Mouse (Mus musculus): ENCODE results near the gene Hnrnpa1. TPM values are rescaled to one million over a fixed set of nuclear protein-coding genes. Genes with fewer than 3 reads are reported as not detected.
"Not testable (repeated sequence)": the region's sequence is repeated elsewhere in the genome, so short reads cannot be mapped to it uniquely, and the experiment has no call there.

Hnrnpa1 gene
- polyA plus RNA-seq, 1 experiment from 2014 or later = 1,438 TPM

DNA sequence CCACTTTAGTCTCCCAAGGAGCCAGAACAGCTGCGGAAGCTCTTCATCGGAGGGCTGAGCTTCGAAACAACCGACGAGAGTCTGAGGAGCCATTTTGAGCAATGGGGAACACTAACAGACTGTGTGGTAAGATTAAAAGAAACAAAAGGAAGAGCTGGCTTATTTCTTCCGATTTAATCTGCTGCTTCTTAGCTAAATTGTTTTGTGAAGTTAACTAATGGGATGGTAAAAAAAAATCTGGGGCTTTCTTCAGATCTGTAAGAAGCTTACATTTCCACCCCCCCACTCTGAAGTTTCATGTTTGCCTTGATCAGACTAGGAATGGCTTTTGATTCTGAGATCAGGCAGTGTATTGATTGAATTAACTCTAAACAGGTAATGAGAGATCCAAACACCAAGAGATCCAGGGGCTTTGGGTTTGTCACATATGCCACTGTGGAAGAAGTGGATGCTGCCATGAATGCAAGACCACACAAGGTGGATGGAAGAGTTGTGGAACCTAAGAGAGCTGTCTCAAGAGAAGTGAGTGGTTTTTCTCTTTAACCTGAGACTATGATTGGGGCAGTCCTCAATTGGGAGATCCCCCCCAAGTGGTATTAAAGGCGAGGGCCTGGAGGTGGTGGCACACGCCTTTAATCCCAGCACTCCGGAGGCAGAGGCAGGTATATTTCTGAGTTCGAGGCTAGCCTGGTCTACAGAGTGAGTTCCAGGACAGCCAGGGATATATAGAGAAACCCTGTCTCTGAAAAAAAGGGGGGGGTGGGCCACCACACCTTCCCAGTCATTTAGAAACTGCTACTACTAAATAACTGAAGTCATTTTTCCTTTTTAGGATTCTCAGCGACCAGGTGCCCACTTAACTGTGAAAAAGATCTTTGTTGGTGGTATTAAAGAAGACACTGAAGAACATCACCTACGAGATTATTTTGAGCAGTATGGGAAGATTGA, 1.1 kb downstream of the Hnrnpa1 start:
- not testable (repeated sequence) for ATAC-seq (ENCODE audit: insufficient number of reproducible peaks, insufficient read depth, low FRiP score, low TSS enrichment, low read depth); H3K27me3 ChIP-seq; H3K9me3 ChIP-seq
- Histone ChIP-seq H3K4me1 (replicated peaks) (peaks cover 27% of the 10 kb centered on the region), H3K36me3 (peaks cover 48% of the 10 kb centered on the region), H3K27ac (peak overlapping the region; percentile 95), H3K9ac (replicated peaks) (peak overlapping the region; percentile 84), H3K4me2 (peak overlapping the region; percentile 96), H3K4me3 (replicated peaks) (peak overlapping the region; percentile 65)
- WGBS = 7% methylated on average over 12 of the region's 12 CpGs

DNA sequence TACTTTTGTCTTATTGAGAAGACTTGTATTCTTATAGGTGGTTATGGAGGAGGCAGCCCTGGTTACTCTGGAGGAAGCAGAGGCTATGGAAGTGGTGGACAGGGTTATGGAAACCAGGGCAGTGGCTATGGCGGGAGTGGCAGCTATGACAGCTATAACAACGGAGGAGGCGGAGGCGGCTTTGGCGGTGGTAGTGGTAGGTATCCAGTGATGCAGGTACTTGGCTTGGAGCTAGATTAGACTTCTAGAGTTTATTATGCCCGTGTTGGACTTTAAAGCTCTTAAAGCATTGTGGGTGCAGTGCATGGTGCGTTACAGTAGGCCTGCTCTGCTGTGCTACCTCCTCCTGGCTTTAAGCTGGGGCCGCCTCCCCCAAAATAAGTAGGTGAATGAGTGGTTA, 2.7 kb downstream of the Hnrnpa1 start:
- Histone ChIP-seq H3K9ac (replicated peaks) (peak overlapping the region; percentile 84), H3K4me1 (replicated peaks) (peaks cover 27% of the 10 kb centered on the region), H3K27ac (0 out of 2 replicates have a peak overlapping the region, but pooled peaks have one; percentile 12), H3K36me3 (peaks cover 63% of the 10 kb centered on the region), H3K4me3 (replicated peaks) (peak overlapping the region; percentile 65), H3K4me2 (peak overlapping the region; percentile 96), H3K9me3 (no peaks in the 10 kb centered on the region), H3K27me3 (no peaks in the 10 kb centered on the region)
- no peak for ATAC-seq (ENCODE audit: insufficient number of reproducible peaks, insufficient read depth, low FRiP score, low TSS enrichment, low read depth)
- 75% methylated on average over 8 of the region's 8 CpGs for WGBS

DNA sequence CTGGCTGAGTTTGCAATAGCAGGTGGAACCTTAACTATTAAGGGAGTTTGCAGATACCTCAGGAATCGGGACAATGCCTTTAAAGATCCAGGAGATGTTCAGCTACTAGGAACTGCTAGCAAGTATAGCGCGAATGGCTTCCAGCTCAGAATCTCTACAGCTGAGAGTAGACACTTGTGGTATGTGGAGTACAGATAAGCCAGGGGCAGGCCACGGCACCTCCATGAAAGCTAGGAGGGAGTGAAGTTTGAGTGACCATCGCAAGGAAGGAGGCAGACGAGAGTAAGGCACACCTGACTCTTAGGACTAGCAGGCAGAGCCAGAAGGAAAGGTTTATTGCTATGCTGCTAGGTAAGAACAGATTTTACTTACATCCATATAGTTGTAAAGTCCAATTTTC, 5.4 kb downstream of the Hnrnpa1 start:
- 73% methylated on average over 6 of the region's 6 CpGs for WGBS
- Histone ChIP-seq H3K4me2 (no peak overlapping the region), H3K9me3 (no peaks in the 10 kb centered on the region), H3K4me1 (replicated peaks) (peaks cover 28% of the 10 kb centered on the region), H3K9ac (replicated peaks) (no peak overlapping the region), H3K36me3 (peaks cover 80% of the 10 kb centered on the region), H3K27ac (0 out of 2 replicates have a peak overlapping the region, but pooled peaks have one; percentile 4), H3K4me3 (replicated peaks) (no peak overlapping the region), H3K27me3 (no peaks in the 10 kb centered on the region)
- no peak for ATAC-seq (ENCODE audit: insufficient number of reproducible peaks, insufficient read depth, low FRiP score, low TSS enrichment, low read depth)

GRCm38 (mm10) chr15:103247078-103247781, 7.0 kb downstream of the Hnrnpa1 start:
- ATAC-seq (ENCODE audit: insufficient number of reproducible peaks, insufficient read depth, low FRiP score, low TSS enrichment, low read depth) = no peak
- peaks cover 67% of the 10 kb centered on the region for H3K36me3 ChIP-seq
- no peak overlapping the region for H3K4me2 ChIP-seq
- peaks cover 26% of the 10 kb centered on the region for H3K4me1 ChIP-seq (replicated peaks)
- 87% methylated on average over 9 of the region's 9 CpGs for WGBS
- H3K9ac ChIP-seq (replicated peaks) = no peak overlapping the region
- H3K27ac ChIP-seq = no peak overlapping the region
- H3K4me3 ChIP-seq (replicated peaks) = no peak overlapping the region
- no peaks in the 10 kb centered on the region for H3K27me3 ChIP-seq
- no peaks in the 10 kb centered on the region for H3K9me3 ChIP-seq

- no peak for ATAC-seq (ENCODE audit: insufficient number of reproducible peaks, insufficient read depth, low FRiP score, low TSS enrichment, low read depth)
- no peaks in the 10 kb centered on the region for H3K27me3 ChIP-seq
- H3K4me1 ChIP-seq (replicated peaks) = peaks cover 19% of the 10 kb centered on the region
- no peak overlapping the region for H3K4me2 ChIP-seq
- no peaks in the 10 kb centered on the region for H3K9me3 ChIP-seq
- H3K36me3 ChIP-seq = peaks cover 61% of the 10 kb centered on the region
- H3K4me3 ChIP-seq (replicated peaks) = no peak overlapping the region
- H3K27ac ChIP-seq = no peak overlapping the region
- no peak overlapping the region for H3K9ac ChIP-seq (replicated peaks)
Observed at GRCm38 (mm10) chr15:103247782-103248400, 7.7 kb downstream of the Hnrnpa1 start.

- ATAC-seq (ENCODE audit: insufficient number of reproducible peaks, insufficient read depth, low FRiP score, low TSS enrichment, low read depth) = peak; percentile 35; the same call in 1 of the 2 replicates
- Histone ChIP-seq H3K4me1 (replicated peaks) (peaks cover 12% of the 10 kb centered on the region), H3K4me3 (replicated peaks) (no peak overlapping the region), H3K27ac (no peak overlapping the region), H3K9ac (replicated peaks) (no peak overlapping the region), H3K9me3 (no peaks in the 10 kb centered on the region), H3K36me3 (peaks cover 53% of the 10 kb centered on the region), H3K4me2 (no peak overlapping the region), H3K27me3 (0 out of 2 replicates have a peak, but pooled peaks cover 2% of the 10 kb centered on the region)
- 86% methylated on average over 28 of the region's 28 CpGs for WGBS
Observed at GRCm38 (mm10) chr15:103248401-103249313, 8.4 kb downstream of the Hnrnpa1 start.

DNA sequence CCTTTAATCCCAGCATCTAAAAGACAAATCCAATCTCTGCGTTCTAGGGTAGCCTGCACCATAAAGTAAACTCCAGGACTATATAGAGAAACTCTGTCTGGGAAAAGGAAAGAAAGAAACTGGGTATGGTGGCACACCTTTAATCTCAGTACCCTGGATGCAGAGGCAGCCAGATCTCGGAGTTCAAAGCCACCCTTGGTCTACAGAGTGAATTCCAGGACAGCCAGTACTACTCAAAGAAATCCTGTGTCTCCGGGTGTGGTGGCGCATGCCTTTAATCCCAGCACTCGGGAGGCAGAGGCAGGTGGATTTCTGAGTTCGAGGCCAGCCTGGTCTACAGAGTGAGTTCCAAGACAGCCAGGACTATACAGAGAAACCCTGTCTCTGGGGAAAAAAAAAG, 9.3 kb downstream of the Hnrnpa1 start:
- WGBS = 81% methylated on average over 6 of the region's 6 CpGs
- not testable (repeated sequence) for ATAC-seq (ENCODE audit: insufficient number of reproducible peaks, insufficient read depth, low FRiP score, low TSS enrichment, low read depth); H3K4me3 ChIP-seq (replicated peaks); H3K4me1 ChIP-seq (replicated peaks); H3K9ac ChIP-seq (replicated peaks); H3K27ac ChIP-seq; H3K9me3 ChIP-seq; H3K27me3 ChIP-seq; H3K4me2 ChIP-seq
- H3K36me3 ChIP-seq = peaks cover 48% of the 10 kb centered on the region

- Histone ChIP-seq H3K4me1 (replicated peaks) (peaks cover 17% of the 10 kb centered on the region), H3K27ac (peak overlapping the region; percentile 66), H3K4me3 (replicated peaks) (no peak overlapping the region), H3K27me3 (peaks cover 9% of the 10 kb centered on the region; the same call in 1 of the 2 replicates), H3K9ac (replicated peaks) (no peak overlapping the region), H3K36me3 (peaks cover 43% of the 10 kb centered on the region), H3K4me2 (no peak overlapping the region), H3K9me3 (no peaks in the 10 kb centered on the region)
- WGBS = 38% methylated on average over 2 of the region's 2 CpGs
- no peak; the same call in 1 of the 2 replicates for ATAC-seq (ENCODE audit: insufficient number of reproducible peaks, insufficient read depth, low FRiP score, low TSS enrichment, low read depth)
Observed at GRCm38 (mm10) chr15:103250195-103250740, 10.0 kb downstream of the Hnrnpa1 start.

GRCm38 (mm10) chr15:103251595-103251994, 11.4 kb downstream of the Hnrnpa1 start:
- Histone ChIP-seq H3K4me1 (replicated peaks) (peaks cover 21% of the 10 kb centered on the region), H3K27me3 (peaks cover 9% of the 10 kb centered on the region; the same call in 1 of the 2 replicates), H3K36me3 (peaks cover 29% of the 10 kb centered on the region), H3K9me3 (no peaks in the 10 kb centered on the region), H3K9ac (replicated peaks) (no peak overlapping the region), H3K27ac (no peak overlapping the region), H3K4me3 (replicated peaks) (no peak overlapping the region), H3K4me2 (no peak overlapping the region)
- no peak for ATAC-seq (ENCODE audit: insufficient number of reproducible peaks, insufficient read depth, low FRiP score, low TSS enrichment, low read depth)
- WGBS = 39% methylated on average over 1 of the region's 1 CpGs

DNA sequence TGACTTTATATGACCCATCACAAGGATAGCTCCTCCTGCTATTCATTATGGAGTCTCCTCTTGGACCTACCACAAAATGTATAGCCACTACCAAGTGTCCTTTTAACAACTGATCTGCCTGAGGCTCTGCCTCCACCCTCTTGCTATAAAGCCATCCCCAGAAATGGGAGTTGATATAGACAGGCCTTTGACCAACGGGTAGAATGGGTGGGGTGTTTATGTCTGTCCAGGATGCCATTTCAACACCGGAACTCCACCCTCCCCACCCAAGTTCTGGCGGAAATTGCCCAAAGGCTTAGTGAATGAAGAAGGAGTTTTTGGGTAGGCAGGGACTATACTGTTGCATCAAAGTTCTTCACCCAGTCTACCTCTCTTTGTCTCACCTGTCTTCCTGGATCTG, 12.4 kb downstream of the Hnrnpa1 start:
- peaks cover 19% of the 10 kb centered on the region for H3K36me3 ChIP-seq
- peaks cover 9% of the 10 kb centered on the region; the same call in 1 of the 2 replicates for H3K27me3 ChIP-seq
- H3K9me3 ChIP-seq = no peaks in the 10 kb centered on the region
- H3K4me2 ChIP-seq = no peak overlapping the region
- H3K9ac ChIP-seq (replicated peaks) = no peak overlapping the region
- 92% methylated on average over 3 of the region's 3 CpGs for WGBS
- no peak overlapping the region for H3K4me3 ChIP-seq (replicated peaks)
- peaks cover 21% of the 10 kb centered on the region for H3K4me1 ChIP-seq (replicated peaks)
- no peak for ATAC-seq (ENCODE audit: insufficient number of reproducible peaks, insufficient read depth, low FRiP score, low TSS enrichment, low read depth)
- no peak overlapping the region for H3K27ac ChIP-seq

Data from limb, embryonic 12.5 days (tissue).